Comparison of ENCODE assay signal across 8 mouse cellular contexts in the genomic region with DNA sequence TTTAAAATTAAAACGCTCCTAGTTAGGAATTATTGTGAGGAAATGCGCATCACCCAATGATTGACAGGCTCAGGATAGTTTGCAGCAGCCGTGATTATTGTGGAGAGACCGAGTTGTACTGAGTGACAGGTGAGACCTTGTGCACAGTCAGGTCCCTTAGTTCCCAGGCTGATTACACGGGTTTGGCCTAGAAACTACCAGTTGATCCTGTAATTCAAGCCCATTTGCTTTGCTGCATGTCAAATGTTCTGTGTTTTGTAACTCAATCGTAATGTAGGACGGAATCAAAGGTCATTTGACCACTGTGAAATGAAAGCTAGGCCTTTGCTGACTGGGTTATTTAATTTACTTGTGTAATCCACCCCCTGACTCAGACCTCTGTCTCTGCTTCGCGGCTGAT. TPM values are rescaled to one million over a fixed set of nuclear protein-coding genes. Genes with fewer than 3 reads are reported as not detected.
DNase-seq lines count a peak whose midpoint lies in the region; ATAC-seq and TF ChIP-seq lines count a peak whose summit lies in the region.

No protein-coding gene starts in this region.

- peak; percentile 79 for ATAC-seq in forebrain, embryonic 13.5 days
- peak; percentile 80 for ATAC-seq in midbrain, embryonic 13.5 days

- H3K9me3 ChIP-seq in forebrain, embryonic 13.5 days (replicated peaks) = no peaks in the 10 kb centered on the region
- no peaks in the 10 kb centered on the region for H3K9me3 ChIP-seq in midbrain, embryonic 13.5 days

- peak overlapping the region; percentile 80 for H3K4me3 ChIP-seq in lung, adult 2 months (replicated peaks; ENCODE audit: extremely low read depth, low read depth, low read length)
- peak overlapping the region; percentile 75 for H3K4me3 ChIP-seq in forebrain, embryonic 13.5 days
- peak overlapping the region; percentile 64 for H3K4me3 ChIP-seq in midbrain, embryonic 13.5 days (replicated peaks)

- no peak overlapping the region for H3K27ac ChIP-seq in forebrain, embryonic 13.5 days
- H3K27ac ChIP-seq in midbrain, embryonic 13.5 days = no peak overlapping the region

- H3K27me3 ChIP-seq in forebrain, embryonic 13.5 days = no peaks in the 10 kb centered on the region
- no peaks in the 10 kb centered on the region for H3K27me3 ChIP-seq in midbrain, embryonic 13.5 days

- WGBS in lung, adult 2 months = 11% methylated on average over 9 of the region's 9 CpGs
- 28% methylated on average over 9 of the region's 9 CpGs for WGBS in forebrain, embryonic 13.5 days
- WGBS in midbrain, embryonic 13.5 days = 28% methylated on average over 9 of the region's 9 CpGs

- peak overlapping the region; percentile 78 for H3K4me2 ChIP-seq in forebrain, embryonic 13.5 days
- H3K4me2 ChIP-seq in midbrain, embryonic 13.5 days (replicated peaks) = peak overlapping the region; percentile 70

- peaks cover 13% of the 10 kb centered on the region; the same call in 1 of the 2 replicates for H3K36me3 ChIP-seq in forebrain, embryonic 13.5 days (ENCODE audit: poor library complexity, severe bottlenecking)
- peaks cover 10% of the 10 kb centered on the region for H3K36me3 ChIP-seq in midbrain, embryonic 13.5 days

- TF ChIP-seq CTCF in lung, adult 2 months (IDR thresholded peaks at IDR 0.05; ENCODE audit: insufficient read depth, low read length) = no peak

- H3K9ac ChIP-seq in forebrain, embryonic 13.5 days = peak overlapping the region; percentile 77
- H3K9ac ChIP-seq in midbrain, embryonic 13.5 days (replicated peaks) = peak overlapping the region; percentile 74

- no peak for DNase-seq in lung, adult 2 months
- DNase-seq in lung, postnatal 25 days (ENCODE audit: low spot score) = no peak
- DNase-seq in adrenal gland, postnatal 10 days = peak; percentile 41
- peak; percentile 48 for DNase-seq in kidney, postnatal 14 days
- no peak for DNase-seq in retina, embryonic 14.5 days (ENCODE audit: low spot score)
- no peak for DNase-seq in spleen, adult 12 weeks (ENCODE audit: low spot score)

- TF ChIP-seq POLR2A in lung, adult 2 months (IDR thresholded peaks at IDR 0.05; ENCODE audit: borderline replicate concordance, extremely low read depth, low read depth, low read length) = no peak

- H3K4me1 ChIP-seq in lung, adult 2 months (ENCODE audit: control insufficient read depth, insufficient read depth, low read length) = peaks cover 3% of the 10 kb centered on the region; the same call in 1 of the 2 replicates
- H3K4me1 ChIP-seq in forebrain, embryonic 13.5 days = peaks cover 16% of the 10 kb centered on the region
- peaks cover 17% of the 10 kb centered on the region for H3K4me1 ChIP-seq in midbrain, embryonic 13.5 days (replicated peaks)

RNA-seq across cellular contexts. Expression of a gene that starts 0.5 kb away (rescaled TPM):
- polyA plus RNA-seq in lung, adult 2 months (2012; rRNA removed) = 8.6 and 17.5 TPM in 2 replicates
- 100 to 1,000 TPM; 162 to 183 TPM for total RNA-seq in adrenal gland, postnatal 10 days (2021)
- 99.4 and 100 TPM in 2 replicates for polyA plus RNA-seq in forebrain, embryonic 13.5 days (2015; fragmentation: Nextera tagmentation; extraction: Ambion mirVana)
- polyA plus RNA-seq in midbrain, embryonic 13.5 days (2015; fragmentation: Nextera tagmentation; extraction: Ambion mirVana) = 99.6 and 103 TPM in 2 replicates

Comparison
In these comparisons a context has a peak if more than half of its experiments do, and no peak if none do; other contexts are left out.
1. DNase-seq: peak in adrenal gland, postnatal 10 days (single experiment) and kidney, postnatal 14 days (single experiment); none in lung, adult 2 months (single experiment), lung, postnatal 25 days (single experiment), retina, embryonic 14.5 days (single experiment) and spleen, adult 12 weeks (single experiment).
2. Peak in every context shown above with its lines, with median percentiles within 50 percentile points of each other: H3K4me3 ChIP-seq.